Mouse (Mus musculus) adrenal gland, postnatal 36 days (tissue): ENCODE measurements around the gene Gsg1. TPM values are rescaled to one million over a fixed set of nuclear protein-coding genes. Genes with fewer than 3 reads are reported as not detected.
A peak's percentile ranks its signal among the peaks of the same experiment; 100 is the strongest.

Experiments
- DNase-seq, 2 experiments: peaks; one replicate each; pipeline ENCODE4 v3.0.0; 2021; ENCODE audit warnings: mixed read lengths in 1 of 2
- total RNA-seq, 2 experiments: library from RNA; stranded (reverse); gene quantifications; 2 replicates each; pipeline ENCODE4 v1.2.3; 2021

Gsg1 gene
- total RNA-seq, 2 experiments from 2014 or later, result not detected

DNA sequence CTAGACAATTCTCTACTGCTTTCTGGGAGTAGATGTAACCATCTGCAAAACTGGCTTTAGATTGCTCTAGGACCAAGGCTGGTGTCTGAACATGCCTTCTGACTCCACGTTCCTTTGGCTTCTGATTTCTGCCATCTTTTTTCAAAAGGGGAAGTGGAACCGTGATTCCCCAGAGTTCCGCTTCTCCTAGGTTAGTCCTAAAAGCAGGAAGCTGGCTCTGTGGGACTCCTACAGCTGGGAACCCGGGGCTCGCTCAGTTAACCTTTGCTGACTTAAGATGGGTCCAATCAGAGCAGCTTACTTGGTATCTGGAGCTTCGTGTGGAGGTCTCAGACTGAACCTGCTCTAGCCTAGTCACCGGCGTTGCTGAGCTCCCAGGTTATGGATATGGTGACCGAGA lies 7.0 kb upstream of the Gsg1 start:
- DNase-seq, result no peak

DNA sequence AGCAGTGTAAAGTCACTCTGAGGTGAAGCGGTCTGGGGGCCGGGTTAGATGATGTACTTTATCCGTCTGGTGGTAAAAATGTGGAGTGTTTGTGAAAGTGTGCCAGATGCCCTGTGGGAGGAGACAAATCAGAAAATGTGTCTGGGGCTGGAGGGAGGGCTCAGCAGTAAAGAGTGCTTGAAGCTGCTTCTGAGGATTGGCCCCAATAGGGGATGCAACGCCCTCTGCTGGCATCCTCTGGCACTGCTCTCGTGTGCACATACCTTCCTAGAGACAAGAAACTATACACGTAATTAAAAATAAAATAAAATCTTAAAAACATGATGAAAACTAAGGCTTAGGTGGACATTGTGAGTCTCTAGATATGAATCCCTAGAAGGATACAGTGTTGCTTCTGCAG lies 6.3 kb upstream of the Gsg1 start:
- DNase-seq, result no peak

DNA sequence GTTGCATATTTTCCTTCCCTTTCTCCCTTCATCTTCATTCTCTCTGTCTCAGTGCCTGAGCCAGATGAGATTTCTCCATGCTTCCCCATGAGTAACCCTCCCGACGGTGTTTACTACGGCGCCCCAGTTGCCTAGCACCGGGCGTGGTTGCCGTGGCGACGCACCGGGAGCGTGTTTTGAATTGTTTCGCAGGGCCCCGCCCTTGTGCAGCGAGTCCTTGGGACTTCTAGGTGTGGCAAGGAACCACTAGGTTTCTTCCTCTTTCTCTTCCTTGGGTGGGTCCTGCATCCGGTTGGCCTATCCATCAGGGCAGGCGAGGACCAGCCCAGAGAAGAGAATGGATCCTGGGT lies 1.4 kb downstream of the Gsg1 start:
- peak; percentile 75 to 81 for DNase-seq

DNA sequence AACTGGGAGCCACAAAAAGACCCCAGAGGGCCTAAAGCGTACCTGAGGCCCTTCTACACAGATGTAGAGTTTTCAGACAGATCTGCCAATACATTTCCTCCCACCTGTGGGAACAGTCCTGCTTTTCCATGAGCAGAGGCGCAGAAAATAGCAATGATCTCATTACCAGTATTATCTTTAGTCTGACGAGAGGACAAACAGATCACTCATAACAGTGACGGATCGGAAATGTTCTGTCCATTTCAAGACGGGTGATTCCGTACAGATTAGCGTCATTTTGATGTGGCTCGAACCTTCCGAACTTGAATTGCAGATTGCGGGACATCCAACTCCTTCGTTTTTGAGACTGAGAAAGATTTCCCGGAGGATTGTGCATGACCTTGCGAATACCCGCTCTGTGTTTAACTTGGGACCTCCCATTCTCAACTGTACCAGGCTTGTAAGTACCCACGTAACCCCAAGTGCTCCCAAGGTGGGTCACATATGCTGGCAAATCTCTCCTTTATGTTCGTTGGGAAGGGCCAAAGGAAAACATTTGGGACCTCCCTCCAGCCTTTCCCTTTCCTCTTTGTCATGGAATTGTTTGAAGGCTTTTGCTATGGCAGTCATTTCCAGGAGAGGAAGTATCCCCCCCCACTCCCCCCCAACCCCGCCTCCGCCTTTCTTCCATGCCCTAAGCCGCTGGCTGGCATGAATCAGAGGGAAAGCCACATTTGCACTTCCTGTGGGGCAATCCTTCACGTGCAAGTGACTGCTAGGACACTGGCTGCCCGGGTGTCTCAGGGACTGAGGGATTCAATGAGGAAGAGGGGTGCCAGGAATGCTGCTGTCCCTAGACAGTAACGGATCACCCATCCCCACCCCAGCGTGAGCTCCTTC lies 2.1 kb downstream of the Gsg1 start:
- DNase-seq, result peak in 1 of 2 experiments; percentile 36

DNA sequence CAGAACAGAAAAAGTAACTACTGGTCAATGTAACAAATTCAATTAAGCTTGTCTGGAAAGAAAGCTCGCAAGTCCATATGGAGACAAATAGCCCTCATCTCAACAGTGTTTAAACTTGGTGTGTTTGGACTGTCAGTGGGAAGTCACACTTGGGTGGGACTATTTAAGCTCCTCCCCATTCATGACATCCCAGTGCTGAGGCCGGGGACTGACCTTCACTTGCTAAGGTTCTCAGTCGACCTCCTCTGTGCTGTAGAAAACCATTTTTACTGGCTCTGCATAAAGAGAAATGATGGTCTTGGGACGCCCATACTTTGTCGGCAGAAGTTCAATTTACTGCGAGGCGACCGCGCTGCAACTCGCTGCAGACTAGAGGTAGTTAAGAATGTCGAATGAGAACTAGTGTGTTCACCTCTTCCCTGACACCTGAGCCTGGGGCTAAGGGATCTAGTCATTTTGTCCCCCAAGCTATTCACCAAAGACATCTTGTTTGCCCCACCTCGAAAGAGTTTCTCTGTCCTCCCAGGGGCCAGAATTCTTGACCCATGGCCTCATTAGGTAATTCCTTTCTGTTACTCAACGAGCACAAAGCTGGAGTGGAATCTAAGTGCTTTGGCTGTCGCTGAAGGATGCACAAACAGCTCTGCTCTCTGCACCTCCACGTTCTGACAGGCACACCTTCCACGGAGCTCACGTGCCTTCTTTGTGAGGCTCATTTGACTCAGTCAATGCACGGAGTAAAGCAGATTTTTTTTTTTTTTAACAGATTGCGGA lies 3.0 kb downstream of the Gsg1 start:
- DNase-seq, result no peak

DNA sequence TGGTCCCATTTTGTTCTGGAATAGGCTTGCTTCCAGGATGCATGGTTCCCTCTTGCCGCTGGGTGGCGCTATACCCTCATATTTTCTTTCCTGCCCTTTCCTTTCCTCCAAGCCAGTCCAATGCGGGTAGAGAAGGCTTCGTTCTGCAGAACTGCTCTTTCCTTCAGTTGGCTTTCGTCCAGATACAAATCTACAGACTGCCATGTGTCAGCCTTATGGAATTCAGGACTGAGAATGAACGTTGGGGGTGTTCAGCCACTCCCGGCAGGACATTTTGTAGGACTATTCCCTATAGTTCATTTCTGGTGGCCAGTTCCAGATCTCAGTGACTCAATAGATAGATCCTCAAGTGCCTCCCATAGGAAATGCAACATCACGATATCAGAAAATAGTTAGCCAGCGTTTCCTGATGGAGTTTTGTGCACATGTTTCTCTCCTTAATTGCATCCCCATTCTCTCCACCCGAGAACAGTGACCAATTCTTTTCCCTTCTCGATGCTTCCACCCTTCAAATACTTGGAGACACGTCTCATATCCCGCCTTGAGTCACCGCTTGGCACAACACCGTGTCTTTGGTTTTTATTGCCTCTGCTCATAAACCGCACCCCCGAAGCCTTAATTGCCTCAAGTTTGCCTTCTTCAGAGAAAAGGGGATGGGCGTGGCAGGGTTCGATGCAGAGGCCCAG lies 4.2 kb downstream of the Gsg1 start:
- peak; percentile 72 to 75 for DNase-seq

DNA sequence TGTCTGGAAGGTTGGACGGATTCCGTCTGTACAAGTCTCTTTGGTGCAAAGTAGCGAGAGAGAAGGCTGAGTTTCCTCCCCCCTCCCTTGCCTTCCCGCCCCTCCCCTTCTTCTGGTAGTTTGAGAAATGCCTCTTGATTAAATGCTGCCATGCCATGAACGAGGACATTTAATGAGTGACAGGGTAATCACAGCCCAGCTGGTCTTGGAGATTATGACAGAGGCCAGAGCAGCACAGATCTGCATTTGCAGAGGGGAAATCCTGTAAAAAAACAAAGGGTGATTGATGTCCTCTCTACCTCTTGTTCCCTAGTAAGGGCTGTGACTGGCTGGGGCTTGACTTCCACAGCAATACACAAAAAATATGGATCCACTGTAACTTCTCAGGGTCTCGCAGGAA lies 6.3 kb downstream of the Gsg1 start:
- DNase-seq, result no peak

DNA sequence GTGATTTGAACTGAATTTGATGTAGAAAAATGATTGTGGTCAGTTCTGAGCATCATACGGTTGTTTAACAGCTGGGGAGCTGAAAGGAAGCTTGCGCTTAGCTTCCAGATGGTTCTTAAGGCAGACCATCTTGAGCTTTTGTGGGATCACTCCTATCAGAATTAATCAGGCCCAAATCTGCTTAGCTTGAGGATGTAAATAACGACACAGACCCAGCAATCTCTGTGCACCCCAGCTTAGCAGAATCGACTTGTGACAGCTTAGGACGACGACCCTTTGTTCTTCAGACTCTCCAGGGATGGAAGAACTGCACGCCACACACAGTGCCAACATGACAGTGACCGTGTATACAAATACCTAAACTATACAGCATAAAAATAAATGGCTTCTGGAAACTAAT lies 8.6 kb downstream of the Gsg1 start:
- no peak for DNase-seq

DNA sequence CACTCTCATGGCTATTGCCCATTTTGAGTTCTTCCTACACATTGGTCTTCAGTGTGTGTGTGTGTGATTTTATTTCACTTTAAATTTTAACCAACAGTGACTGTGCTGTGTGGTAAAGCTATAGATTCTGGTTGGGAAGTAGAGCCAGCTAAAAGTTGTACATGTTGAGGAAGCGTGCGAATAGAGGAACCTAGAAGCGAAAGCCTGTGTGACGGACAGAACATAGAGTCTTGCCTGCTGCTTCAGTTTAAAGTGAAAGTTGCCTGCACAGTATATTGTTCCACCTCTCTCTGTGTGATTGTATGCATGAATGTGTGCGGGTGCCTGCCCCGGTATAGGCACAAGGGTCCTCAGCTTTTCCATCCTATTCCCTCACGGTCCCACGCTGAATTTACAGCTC lies 13.8 kb downstream of the Gsg1 start:
- DNase-seq, result no peak

DNA sequence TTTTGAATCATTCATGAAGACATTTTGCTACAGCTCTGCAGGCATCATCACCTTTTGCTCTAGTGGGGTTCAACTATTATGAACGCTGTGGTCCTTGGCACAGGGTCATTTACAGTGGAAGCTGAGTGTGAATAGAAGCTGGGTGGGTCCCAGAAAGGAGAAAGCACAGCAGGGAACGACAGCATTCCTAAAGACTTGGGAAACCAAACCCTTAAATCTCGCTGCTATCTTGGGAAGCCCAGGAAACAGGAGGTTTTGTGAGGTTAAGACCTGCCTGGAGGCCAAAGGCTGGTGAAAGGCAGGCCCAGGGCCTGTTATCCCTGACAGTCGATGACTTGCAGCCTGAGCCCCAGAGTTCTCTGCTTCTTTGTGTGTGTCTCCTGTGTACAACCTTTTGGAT lies 15.9 kb downstream of the Gsg1 start:
- no peak for DNase-seq

DNA sequence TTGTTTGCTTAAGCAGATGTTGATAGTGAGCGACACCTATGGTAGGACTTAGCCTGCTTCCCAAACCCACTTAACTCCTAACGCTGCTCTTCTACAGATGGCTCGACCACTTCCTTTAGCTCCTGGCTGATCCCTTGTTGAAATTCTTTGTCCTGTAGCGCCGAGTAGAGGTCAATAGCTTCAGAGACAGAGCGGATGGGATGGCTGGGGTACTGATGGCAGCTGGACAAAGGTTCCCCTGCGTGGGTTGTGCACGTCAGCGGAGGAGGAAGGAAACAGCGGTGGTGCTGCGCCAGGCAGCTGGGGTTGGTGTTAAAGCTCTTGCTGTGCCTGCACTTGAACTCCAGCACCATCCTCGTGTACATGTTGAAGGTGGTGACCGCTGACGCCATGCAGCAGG lies 16.8 kb downstream of the Gsg1 start:
- no peak for DNase-seq

DNA sequence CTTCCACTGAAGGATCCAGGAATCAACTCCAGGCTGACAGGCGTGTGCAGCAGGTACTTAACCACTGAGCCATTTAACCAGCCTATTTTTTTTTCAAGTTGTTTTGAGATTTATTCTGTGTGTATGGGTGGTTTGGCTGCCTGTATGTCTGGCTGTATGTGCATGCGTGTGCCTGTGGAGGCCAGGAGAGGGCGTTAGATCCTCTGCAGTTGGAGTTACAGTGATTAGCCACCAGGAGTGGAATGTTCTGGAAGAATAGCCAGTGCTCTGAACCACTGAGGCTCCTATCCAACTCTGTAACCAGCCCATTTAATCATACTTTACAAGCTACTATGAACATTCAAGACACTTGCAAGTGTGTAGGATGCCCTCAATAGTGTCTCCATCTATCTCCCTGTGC lies 17.6 kb downstream of the Gsg1 start:
- no peak for DNase-seq

DNA sequence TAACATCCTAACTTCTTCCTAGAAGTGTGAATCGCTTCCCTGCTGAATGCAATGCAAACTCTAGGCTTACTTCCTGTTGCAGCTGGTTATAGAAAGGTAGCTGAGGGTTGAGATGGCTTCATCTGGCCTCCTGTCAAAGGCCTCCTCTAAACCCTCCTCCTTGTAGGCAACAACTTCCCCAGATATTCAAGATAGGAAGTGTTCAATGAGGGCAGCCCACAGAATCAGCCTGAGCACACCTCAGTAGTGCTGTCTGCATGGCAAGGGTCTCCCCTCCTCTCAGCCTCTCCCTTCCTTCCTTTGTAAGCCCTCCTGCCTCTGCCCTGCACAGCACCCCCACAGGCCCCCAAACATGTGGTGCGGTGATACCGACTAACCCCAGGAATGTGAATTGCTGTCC lies 18.4 kb downstream of the Gsg1 start:
- DNase-seq, result no peak

DNA sequence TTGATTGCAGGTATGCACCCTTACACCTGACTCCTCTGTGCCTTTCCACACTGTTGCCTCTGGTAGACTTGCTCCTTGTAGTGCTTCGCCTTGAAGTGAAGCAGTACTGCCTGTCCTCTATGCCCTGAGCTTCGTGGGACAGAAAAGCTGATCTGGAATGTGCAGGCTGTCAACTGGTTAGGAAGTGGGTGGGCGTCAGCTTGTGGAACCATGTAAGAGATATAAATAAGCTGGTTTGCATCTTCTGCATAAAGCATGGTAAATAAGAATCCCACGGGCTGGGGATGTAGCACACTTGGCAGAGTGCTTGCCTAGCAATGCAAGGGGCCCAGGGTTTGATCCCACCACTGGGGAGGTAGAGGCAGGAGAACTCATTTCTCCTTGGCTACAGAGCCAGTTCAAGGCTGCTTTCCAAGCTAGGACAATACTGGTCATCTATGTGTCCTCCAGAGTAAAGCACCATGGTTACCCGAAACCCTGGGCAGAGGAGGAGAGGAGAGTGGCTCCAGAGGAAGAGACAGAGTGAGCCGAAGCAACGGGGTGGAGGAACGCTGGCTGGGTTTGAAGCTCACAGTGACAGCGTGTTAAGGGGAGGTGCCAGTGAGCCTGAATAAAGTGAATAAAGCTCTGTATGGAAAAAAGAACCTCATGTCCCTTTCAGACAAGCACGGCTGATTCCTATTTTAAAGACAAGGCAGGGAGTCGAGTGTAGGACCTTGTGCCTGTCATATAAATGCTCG lies 21.5 kb downstream of the Gsg1 start:
- DNase-seq, result no peak

DNA sequence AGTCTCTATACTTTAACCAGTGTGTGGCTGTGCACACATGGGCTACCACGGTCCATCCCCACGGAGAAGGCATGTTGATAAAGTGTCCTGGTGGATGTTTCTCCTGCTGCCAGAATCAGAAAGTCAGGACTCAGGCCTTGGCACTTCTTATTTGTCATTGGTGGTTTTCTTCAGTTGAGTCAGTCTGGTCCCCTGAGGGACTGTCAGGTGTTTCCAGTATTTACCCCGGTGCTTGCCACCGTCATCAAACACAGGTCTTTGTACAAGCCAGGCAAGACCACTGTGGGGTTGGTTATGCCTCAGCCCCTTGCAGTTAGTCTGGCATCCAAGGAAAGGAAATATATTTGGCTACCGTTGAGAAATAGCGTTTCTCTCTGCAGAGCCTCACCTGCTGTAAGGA lies 23.6 kb downstream of the Gsg1 start:
- DNase-seq, result no peak

DNA sequence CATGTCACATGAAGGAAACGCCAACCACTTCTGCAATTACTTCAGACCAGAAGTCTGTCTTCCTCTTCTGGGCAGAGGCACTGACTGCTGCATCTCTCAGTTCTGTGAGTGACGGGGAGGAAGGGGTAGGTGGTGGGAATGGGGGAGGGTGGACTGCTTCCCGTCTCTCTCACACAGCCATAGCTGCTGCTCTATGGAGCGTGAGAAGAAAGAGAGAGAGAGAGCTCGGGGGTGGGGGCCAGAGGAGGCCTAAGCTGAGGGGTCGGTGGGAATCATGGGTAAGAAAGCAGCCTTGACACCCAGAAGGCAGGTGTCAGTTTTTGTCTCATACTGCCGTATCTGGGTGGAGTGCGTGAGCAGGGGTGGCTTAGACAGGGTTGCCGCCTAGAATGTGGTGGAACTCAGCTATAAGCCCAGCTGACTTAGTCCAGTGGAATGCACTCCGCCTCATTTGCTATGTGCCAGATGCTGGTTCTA lies 25.6 kb downstream of the Gsg1 start:
- no peak for DNase-seq

DNA sequence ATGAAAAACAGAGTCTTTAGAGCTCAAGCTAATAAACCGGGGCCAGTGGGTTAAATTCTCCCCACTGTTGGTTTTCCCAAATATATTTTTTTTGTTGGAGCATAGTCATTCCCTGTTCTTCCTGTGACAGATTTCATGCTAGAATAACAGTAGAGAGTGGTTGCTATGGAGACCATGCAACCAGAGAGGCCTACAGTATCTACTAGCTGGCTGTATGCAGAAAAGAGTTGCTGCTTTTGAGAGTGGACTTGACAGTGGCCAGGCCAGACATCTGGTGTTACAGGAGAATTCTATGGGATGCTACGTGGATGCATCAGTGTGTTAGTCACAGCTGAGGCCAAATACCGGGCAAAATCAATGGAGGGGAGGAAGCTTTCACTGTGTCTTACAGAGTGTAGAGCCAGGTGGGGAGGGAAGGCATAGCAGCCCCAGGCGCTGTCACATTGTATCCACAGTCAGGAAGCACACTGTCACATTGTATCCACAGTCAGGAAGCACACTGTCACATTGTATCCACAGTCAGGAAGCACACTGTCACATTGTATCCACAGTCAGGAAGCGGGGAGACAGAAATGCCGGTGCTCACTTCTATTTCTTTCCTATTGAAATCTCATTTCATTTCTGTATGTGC lies 30.2 kb downstream of the Gsg1 start:
- DNase-seq, result no peak

DNA sequence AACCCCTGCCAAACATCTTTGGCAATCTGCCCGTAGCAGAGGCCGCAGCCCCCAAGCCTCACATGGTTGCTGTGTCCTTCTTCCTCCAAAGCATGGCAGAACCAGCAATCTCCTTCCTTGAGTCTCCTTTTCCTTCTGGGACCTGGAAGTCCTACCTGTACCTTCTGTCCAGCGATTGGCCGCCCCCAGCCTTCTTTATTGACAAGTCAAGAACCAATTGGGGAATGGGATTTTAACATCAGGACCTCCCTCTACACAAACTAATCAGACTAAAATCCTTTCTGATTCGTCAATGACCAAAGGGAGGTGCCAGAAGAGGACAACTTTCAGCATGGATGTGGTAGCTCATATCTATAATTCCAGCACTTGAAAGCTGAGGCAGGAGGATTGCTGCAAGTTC lies 34.2 kb downstream of the Gsg1 start:
- DNase-seq, result no peak

DNA sequence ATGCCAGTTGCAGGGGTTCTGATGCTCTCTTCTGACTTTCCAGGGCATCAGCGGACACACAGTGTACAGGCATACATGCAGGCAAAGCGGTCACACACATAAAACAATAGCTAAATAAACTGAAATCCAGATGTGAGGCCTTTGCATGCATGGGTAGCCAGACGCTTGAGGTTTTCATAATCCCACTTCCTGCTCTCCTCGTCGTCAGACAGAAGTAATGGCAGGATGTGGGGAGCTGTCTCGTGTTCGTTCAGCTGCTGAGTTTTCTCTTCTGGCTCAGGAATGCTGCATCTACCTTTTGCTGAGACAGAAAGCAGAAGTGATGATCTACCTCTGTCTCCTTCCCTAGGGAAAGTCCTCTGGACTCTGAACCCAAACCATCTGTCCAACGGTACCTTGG lies 35.8 kb downstream of the Gsg1 start:
- DNase-seq, result no peak

DNA sequence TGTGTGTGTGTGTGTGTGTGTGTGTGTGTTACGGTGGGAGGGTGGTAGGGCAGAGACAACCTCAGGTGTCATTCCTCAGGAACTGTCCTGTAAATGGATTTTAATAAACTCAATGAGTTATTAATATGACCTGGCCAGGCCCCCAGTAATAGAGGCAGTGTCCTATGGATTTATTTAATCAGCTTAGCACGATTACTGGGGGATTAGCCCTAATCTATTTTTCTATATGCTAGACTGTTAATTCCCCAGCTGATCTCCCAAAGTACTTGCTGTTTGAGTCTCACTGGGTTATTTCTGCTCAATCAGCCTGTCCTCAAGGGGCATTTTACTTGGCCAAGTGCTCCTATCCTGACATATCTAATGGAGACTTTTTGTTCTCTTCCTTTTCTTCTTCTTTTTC lies 41.5 kb downstream of the Gsg1 start:
- no peak for DNase-seq

DNA sequence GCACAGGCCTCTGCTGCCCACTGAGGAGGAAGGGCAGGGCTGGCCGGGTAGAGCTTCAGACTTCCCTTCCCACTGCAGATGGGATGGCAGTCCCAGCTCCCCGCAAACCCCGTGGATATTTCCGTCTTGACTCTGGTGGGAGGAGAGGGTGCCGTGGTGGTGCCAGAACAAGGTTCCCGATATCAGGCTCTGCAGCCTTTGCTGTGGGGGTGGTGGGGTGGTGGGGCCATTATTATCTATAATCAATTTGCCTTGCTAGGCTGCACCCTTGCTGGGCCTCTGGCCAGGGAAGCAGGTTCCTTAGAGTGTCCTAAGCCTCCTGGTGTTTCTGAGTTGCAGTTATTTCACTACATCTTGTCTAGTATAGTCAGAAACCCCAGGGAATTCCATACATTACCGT lies 43.0 kb downstream of the Gsg1 start:
- no peak for DNase-seq

DNA sequence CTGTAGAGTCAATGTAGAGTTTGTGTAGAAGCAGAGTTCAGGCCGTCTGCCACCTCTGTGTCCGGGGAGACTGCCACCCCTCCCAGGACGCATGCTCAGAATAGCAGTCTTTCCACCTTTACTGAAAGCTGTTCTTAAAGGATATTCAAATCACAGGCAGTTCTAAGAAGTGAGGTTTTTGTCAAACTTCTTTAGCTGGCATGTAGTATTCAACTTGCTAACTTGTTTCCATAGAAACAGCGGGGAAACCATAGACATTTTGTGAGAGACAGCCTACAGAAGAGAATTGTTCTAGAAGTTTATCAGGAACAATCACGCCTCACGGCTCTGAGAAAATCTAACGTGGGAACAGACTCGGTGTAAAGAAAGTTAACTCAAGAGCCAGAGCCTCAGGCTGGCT lies 47.2 kb downstream of the Gsg1 start:
- no peak for DNase-seq
